Mouse (Mus musculus) cortical plate, adult 2 months (tissue): ENCODE measurements around the gene Rdx.

Experiments used
- CTCF ChIP-seq: fragments of 200-500 bp; IDR thresholded peaks from 2 replicates; pipeline ENCODE4 v1.5.1; 2011; ENCODE audit warnings: mild to moderate bottlenecking, control low read depth, low read length; ENCODE audit not compliant: insufficient read depth; ENCODE audit errors: extremely low read depth
- POLR2A ChIP-seq: fragments of 200-500 bp; IDR thresholded peaks from 2 replicates; pipeline ENCODE4 v1.6.1; 2011; ENCODE audit warnings: mild to moderate bottlenecking, low read length, control low read depth; ENCODE audit not compliant: insufficient read depth; ENCODE audit errors: extremely low read depth

GRCm38 (mm10) chr9:52027257-52028020, 19.5 kb upstream of the Rdx start:
- TF ChIP-seq POLR2A (no peak), CTCF (no peak)
